Mouse (Mus musculus) hindbrain, embryonic 15.5 days (tissue): ENCODE data around the gene Ttc34. TPM values are rescaled to one million over a fixed set of nuclear protein-coding genes. Genes with fewer than 3 reads are reported as not detected.

Source experiments
- ATAC-seq: fragments of 200-750 bp; cut with Nextera tagmentation; 2 replicates; pipeline ENCODE4 v1.8.0; 2017; ENCODE audit warnings: low read depth, moderate number of reproducible peaks, moderate TSS enrichment; ENCODE audit not compliant: low FRiP score
- H3K27ac ChIP-seq: fragments of 300-500 bp; sonication (generic); replicated peaks from 2 replicates; pipeline ENCODE4 v1.5.1; 2015; ENCODE audit warnings: mild to moderate bottlenecking, inconsistent platforms
- H3K27me3 ChIP-seq: fragments of 300-500 bp; sonication (generic); 2 replicates; pipeline ENCODE4 v1.6.1; 2015; ENCODE audit warnings: control low read depth, inconsistent platforms
- H3K36me3 ChIP-seq: fragments of 300-500 bp; sonication (generic); 2 replicates; pipeline ENCODE4 v1.6.1; 2015; ENCODE audit warnings: control low read depth, inconsistent platforms
- H3K4me1 ChIP-seq: fragments of 300-500 bp; sonication (generic); replicated peaks from 2 replicates; pipeline ENCODE4 v1.6.1; 2015; ENCODE audit warnings: control low read depth, inconsistent platforms
- H3K4me2 ChIP-seq: fragments of 300-500 bp; sonication (generic); 2 replicates; pipeline ENCODE4 v1.6.1; 2015; ENCODE audit warnings: moderate library complexity, mild to moderate bottlenecking, inconsistent platforms
- H3K4me3 ChIP-seq: fragments of 300-500 bp; sonication (generic); 2 replicates; pipeline ENCODE4 v1.5.1; 2015; ENCODE audit warnings: mild to moderate bottlenecking, inconsistent platforms
- H3K9ac ChIP-seq: fragments of 300-500 bp; sonication (generic); 2 replicates; pipeline ENCODE4 v1.6.1; 2015; ENCODE audit warnings: inconsistent platforms
- H3K9me3 ChIP-seq: fragments of 300-500 bp; sonication (generic); 2 replicates; pipeline ENCODE4 v1.6.1; 2016; ENCODE audit warnings: control low read depth, inconsistent platforms
- WGBS: fragments of 180-500 bp; shearing (Covaris S2); methylation state at CpG from one replicate; pipeline ENCODE4 v1.1.7; 2015; 5-methylcytosine and 5-hydroxymethylcytosine counted together
- polyA plus RNA-seq: library from polyadenylated mRNA; unstranded; fragments of >200 nt; fragmentation: Nextera tagmentation; extraction: Ambion mirVana; gene quantifications from 2 replicates; pipeline ENCODE4 v1.2.1, GENCODE M21; 2015

Gene Ttc34
- polyA plus RNA-seq, 1 experiment from 2014 or later = 2.0 TPM

GRCm38 (mm10) chr4:154898506-154899446 lies 61.5 kb downstream of the Ttc34 start, which contains the start of gene Fam213b:
Gene Fam213b, minus strand, starts transcription at chr4:154899135.
- Histone ChIP-seq H3K4me1 (peaks cover 20% of the 10 kb centered on the region), H3K27me3 (no peaks in the 10 kb centered on the region)

GRCm38 (mm10) chr4:154902371-154902770 lies 65.1 kb downstream of the Ttc34 start:
- Histone ChIP-seq H3K4me3 (no peak overlapping the region), H3K9ac (no peak overlapping the region), H3K4me2 (no peak overlapping the region), H3K9me3 (no peaks in the 10 kb centered on the region), H3K27ac (no peak overlapping the region), H3K36me3 (no peaks in the 10 kb centered on the region), H3K27me3 (no peaks in the 10 kb centered on the region), H3K4me1 (peaks cover 17% of the 10 kb centered on the region)
- ATAC-seq = no peak
- 92% methylated on average over 2 of the region's 2 CpGs for WGBS

More at GRCm38 (mm10) chr4:154898506-154899446, 61.5 kb downstream of the Ttc34 start, which contains the start of gene Fam213b:
- Histone ChIP-seq H3K9me3 (no peaks in the 10 kb centered on the region), H3K27ac (peak within 1 kb of the TSS; percentile 67), H3K4me2 (peak within 1 kb of the TSS; percentile 85), H3K36me3 (no peaks in the 10 kb centered on the region), H3K4me3 (peak within 1 kb of the TSS; percentile 51), H3K9ac (peak within 1 kb of the TSS; percentile 61)
- under 1% methylated on average over 43 of the region's 43 CpGs for WGBS
- peak; percentile 98 for ATAC-seq

- H3K27me3 ChIP-seq = no peaks in the 10 kb centered on the region
- peak overlapping the region; percentile 31 for H3K4me3 ChIP-seq
- peak overlapping the region; percentile 61 for H3K4me2 ChIP-seq
- WGBS = 3% methylated on average over 16 of the region's 16 CpGs
- no peaks in the 10 kb centered on the region for H3K9me3 ChIP-seq
- H3K27ac ChIP-seq = no peak overlapping the region
- peak overlapping the region; percentile 21 for H3K9ac ChIP-seq
- peaks cover 10% of the 10 kb centered on the region; the same call in 1 of the 2 replicates for H3K4me1 ChIP-seq
- no peaks in the 10 kb centered on the region for H3K36me3 ChIP-seq
- ATAC-seq = peak; percentile 92
Measured at GRCm38 (mm10) chr4:154904185-154905071, 67.2 kb downstream of the Ttc34 start.

GRCm38 (mm10) chr4:154907833-154908232 lies 70.6 kb downstream of the Ttc34 start:
- peaks cover 10% of the 10 kb centered on the region for H3K4me1 ChIP-seq

GRCm38 (mm10) chr4:154908490-154908889 lies 71.2 kb downstream of the Ttc34 start:
- Histone ChIP-seq H3K36me3 (no peaks in the 10 kb centered on the region), H3K27ac (no peak overlapping the region), H3K9ac (no peak overlapping the region), H3K9me3 (no peaks in the 10 kb centered on the region), H3K4me2 (no peak overlapping the region), H3K27me3 (no peaks in the 10 kb centered on the region), H3K4me3 (no peak overlapping the region), H3K4me1 (peaks cover 10% of the 10 kb centered on the region)
- no peak for ATAC-seq
- 90% methylated on average over 5 of the region's 5 CpGs for WGBS

More at GRCm38 (mm10) chr4:154907833-154908232, 70.6 kb downstream of the Ttc34 start:
- Histone ChIP-seq H3K36me3 (no peaks in the 10 kb centered on the region), H3K9ac (no peak overlapping the region), H3K9me3 (no peaks in the 10 kb centered on the region), H3K4me2 (0 out of 2 replicates have a peak overlapping the region, but pooled peaks have one; percentile 8), H3K27me3 (no peaks in the 10 kb centered on the region), H3K27ac (no peak overlapping the region), H3K4me3 (no peak overlapping the region)
- peak; percentile 80; the same call in 1 of the 2 replicates for ATAC-seq
- WGBS = 43% methylated on average over 17 of the region's 17 CpGs

GRCm38 (mm10) chr4:154910606-154911522 lies 73.6 kb downstream of the Ttc34 start:
- no peaks in the 10 kb centered on the region for H3K9me3 ChIP-seq
- no peak overlapping the region for H3K27ac ChIP-seq
- no peak overlapping the region for H3K9ac ChIP-seq
- H3K4me2 ChIP-seq = no peak overlapping the region
- 21% methylated on average over 15 of the region's 15 CpGs for WGBS
- H3K36me3 ChIP-seq = no peaks in the 10 kb centered on the region
- no peak for ATAC-seq
- H3K27me3 ChIP-seq = no peaks in the 10 kb centered on the region
- H3K4me1 ChIP-seq = peaks cover 4% of the 10 kb centered on the region; the same call in 1 of the 2 replicates
- no peak overlapping the region for H3K4me3 ChIP-seq

- ATAC-seq = no peak
- Histone ChIP-seq H3K4me1 (peaks cover 4% of the 10 kb centered on the region; the same call in 1 of the 2 replicates), H3K27ac (no peak overlapping the region), H3K9me3 (no peaks in the 10 kb centered on the region), H3K27me3 (no peaks in the 10 kb centered on the region), H3K4me3 (no peak overlapping the region), H3K36me3 (no peaks in the 10 kb centered on the region), H3K4me2 (no peak overlapping the region), H3K9ac (no peak overlapping the region)
- WGBS = 82% methylated on average over 2 of the region's 2 CpGs
Measured at GRCm38 (mm10) chr4:154911644-154912043, 74.4 kb downstream of the Ttc34 start.

- Histone ChIP-seq H3K4me2 (no peak overlapping the region), H3K27me3 (no peaks in the 10 kb centered on the region), H3K27ac (no peak overlapping the region), H3K9me3 (no peaks in the 10 kb centered on the region), H3K4me3 (no peak overlapping the region), H3K9ac (no peak overlapping the region), H3K36me3 (no peaks in the 10 kb centered on the region), H3K4me1 (no peaks in the 10 kb centered on the region; the same call in 1 of the 2 replicates)
- 96% methylated on average over 3 of the region's 3 CpGs for WGBS
- no peak for ATAC-seq
Measured at GRCm38 (mm10) chr4:154913845-154914244, 76.6 kb downstream of the Ttc34 start.

GRCm38 (mm10) chr4:154914252-154914651 lies 77.0 kb downstream of the Ttc34 start:
- Histone ChIP-seq H3K4me2 (no peak overlapping the region), H3K4me1 (no peaks in the 10 kb centered on the region; the same call in 1 of the 2 replicates), H3K9me3 (no peaks in the 10 kb centered on the region), H3K36me3 (no peaks in the 10 kb centered on the region), H3K9ac (no peak overlapping the region), H3K27me3 (no peaks in the 10 kb centered on the region), H3K27ac (no peak overlapping the region), H3K4me3 (no peak overlapping the region)
- 95% methylated on average over 4 of the region's 4 CpGs for WGBS
- ATAC-seq = no peak

GRCm38 (mm10) chr4:154914707-154915106 lies 77.4 kb downstream of the Ttc34 start:
- 84% methylated on average over 3 of the region's 3 CpGs for WGBS
- H3K4me1 ChIP-seq = no peaks in the 10 kb centered on the region; the same call in 1 of the 2 replicates
- H3K4me2 ChIP-seq = no peak overlapping the region
- no peaks in the 10 kb centered on the region for H3K9me3 ChIP-seq
- no peak overlapping the region for H3K27ac ChIP-seq
- H3K9ac ChIP-seq = no peak overlapping the region
- no peak for ATAC-seq
- no peaks in the 10 kb centered on the region for H3K36me3 ChIP-seq
- no peaks in the 10 kb centered on the region for H3K27me3 ChIP-seq
- no peak overlapping the region for H3K4me3 ChIP-seq

- Histone ChIP-seq H3K27me3 (no peaks in the 10 kb centered on the region), H3K4me1 (no peaks in the 10 kb centered on the region; the same call in 1 of the 2 replicates), H3K4me3 (no peak overlapping the region), H3K4me2 (no peak overlapping the region), H3K27ac (no peak overlapping the region), H3K36me3 (no peaks in the 10 kb centered on the region), H3K9ac (no peak overlapping the region), H3K9me3 (no peaks in the 10 kb centered on the region)
- ATAC-seq = no peak
- 92% methylated on average over 10 of the region's 10 CpGs for WGBS
Measured at GRCm38 (mm10) chr4:154915286-154915685, 78.0 kb downstream of the Ttc34 start.
